Mouse (Mus musculus): Measurements from ENCODE around the gene Hoxb13. TPM values are rescaled to one million over a fixed set of nuclear protein-coding genes. Genes with fewer than 3 reads are reported as not detected.

Hoxb13 gene
- not detected for total RNA-seq (2021)
- long read RNA-seq, experiment 1 = 0 reads
- long read RNA-seq, experiment 2 = 0 reads

DNA sequence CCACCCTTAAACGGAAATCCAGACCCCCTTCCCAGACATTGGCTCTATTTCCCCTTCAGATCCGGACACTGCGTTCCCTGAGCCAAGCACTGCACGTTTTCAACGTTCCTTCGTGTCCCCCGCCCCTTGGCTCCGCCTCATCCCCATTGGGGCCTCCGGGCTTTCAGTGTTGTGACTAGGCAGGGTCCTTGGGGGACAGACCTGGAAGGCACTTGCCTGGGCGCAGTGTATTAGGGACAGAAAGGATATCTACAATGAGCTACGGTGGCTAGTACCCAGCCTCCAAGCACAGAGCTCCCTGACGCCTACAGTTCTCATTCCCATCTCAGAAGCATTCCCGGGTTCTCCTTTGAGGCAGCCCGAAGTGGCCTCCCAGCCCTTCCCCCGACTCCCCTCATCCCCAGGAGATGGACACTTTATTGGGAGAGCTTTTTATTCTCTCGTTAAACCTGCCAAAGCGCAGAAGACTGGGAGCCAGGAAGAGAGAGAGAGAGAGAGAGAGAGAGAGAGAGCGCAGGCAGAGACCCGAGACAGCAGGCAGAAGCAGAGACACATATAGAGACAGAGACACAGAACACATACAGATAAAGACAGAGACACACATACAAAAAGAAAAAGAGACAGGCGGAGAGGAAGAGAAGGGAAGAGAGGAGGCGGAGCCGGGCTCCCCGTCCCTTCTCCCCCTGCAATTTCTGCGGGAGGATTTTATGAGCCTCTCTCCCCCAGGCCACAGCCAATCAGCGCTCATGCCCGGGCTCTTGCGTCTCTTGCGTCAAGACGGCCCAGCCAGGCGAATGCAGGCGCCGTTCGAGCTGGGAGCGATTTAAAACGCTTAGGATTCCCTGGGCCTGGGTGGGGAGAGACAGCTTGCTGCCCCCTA is at the start of gene Hoxb13:
TSS of gene Hoxb13 (plus strand) at position 796 of the 880 bp plus-strand sequence.
- Histone ChIP-seq H3K4me3 (no peak within 1 kb of the TSS), H3K27ac (no peak within 1 kb of the TSS)
- DNase-seq (ENCODE audit: low spot score in 2 of 2) = no peak
- no peak for TF ChIP-seq CTCF (conservative IDR thresholded peaks at IDR 0.05)

DNA sequence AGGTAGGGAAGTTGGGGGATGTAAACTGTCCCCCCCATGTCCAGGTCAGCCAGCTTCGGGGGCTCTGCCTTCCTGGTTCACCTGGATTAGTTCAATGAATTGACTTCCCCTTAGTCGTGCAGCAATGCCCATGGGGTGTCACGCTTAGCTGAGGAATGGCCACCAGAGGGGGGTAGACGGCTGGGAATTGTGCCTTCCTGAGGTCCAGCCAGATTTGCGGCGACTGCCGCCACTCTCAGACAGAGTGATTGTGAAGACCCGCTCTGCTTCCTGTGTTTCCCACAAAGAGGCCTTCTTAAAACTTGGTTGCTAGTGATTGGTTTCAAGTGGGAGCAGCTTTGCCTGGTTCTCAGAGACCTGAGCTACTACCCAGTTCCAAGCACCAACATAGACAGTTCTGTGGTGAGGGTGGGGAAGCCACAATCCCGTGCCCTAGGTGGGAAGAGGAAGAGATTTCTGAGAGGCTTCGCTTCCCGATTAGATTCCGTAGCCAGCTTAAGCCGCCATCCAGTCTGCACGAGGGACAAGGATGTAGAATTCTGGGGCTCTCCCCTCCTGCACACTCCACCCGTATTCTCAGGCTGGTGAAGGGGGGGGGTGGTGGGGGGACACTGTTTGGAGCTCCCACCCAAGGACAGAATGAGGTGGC is 48.4 kb upstream of the Hoxb13 start:
- Histone ChIP-seq H3K4me3 (no peak overlapping the region), H3K27ac (no peak overlapping the region)
- peak; percentile 55 to 73 for DNase-seq (ENCODE audit: low spot score in 2 of 2)
- TF ChIP-seq CTCF (conservative IDR thresholded peaks at IDR 0.05) = peak; percentile 89

- Histone ChIP-seq H3K4me3 (no peak overlapping the region), H3K27ac (no peak overlapping the region)
- TF ChIP-seq CTCF (conservative IDR thresholded peaks at IDR 0.05) = no peak
- DNase-seq (ENCODE audit: low spot score in 2 of 2) = no peak
Observed at GRCm38 (mm10) chr11:96147471-96147870, 46.6 kb upstream of the Hoxb13 start.

- H3K27ac ChIP-seq = no peak overlapping the region
- no peak for DNase-seq (ENCODE audit: low spot score in 2 of 2)
Observed at GRCm38 (mm10) chr11:96164769-96165168, 29.3 kb upstream of the Hoxb13 start.

DNA sequence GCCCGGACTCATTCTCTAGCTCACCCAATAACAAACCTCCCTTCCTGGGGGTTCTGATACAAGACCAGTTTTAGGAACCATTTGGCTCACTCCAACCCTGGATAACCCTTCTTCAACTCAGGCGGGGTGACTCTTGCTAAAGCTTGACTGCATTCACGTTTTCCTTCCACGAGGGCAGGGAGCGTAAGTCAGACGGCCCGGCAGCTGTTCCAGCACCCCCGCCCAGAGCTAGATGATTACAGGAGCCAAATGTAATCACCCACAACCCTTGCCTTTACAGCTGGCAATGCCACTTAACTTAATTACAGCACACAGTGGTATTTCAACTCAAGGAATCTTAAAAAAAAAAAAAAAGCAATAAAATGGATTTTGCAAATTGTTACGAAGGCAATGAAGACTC is 26.0 kb upstream of the Hoxb13 start:
- no peak overlapping the region for H3K4me3 ChIP-seq
- TF ChIP-seq CTCF (conservative IDR thresholded peaks at IDR 0.05) = no peak
- no peak overlapping the region for H3K27ac ChIP-seq
- DNase-seq (ENCODE audit: low spot score in 2 of 2) = no peak

More at GRCm38 (mm10) chr11:96164769-96165168, 29.3 kb upstream of the Hoxb13 start:
- H3K4me3 ChIP-seq = no peak overlapping the region
- no peak for TF ChIP-seq CTCF (conservative IDR thresholded peaks at IDR 0.05)

GRCm38 (mm10) chr11:96169016-96169415 is 25.1 kb upstream of the Hoxb13 start:
- DNase-seq (ENCODE audit: low spot score in 2 of 2) = no peak
- Histone ChIP-seq H3K4me3 (no peak overlapping the region), H3K27ac (no peak overlapping the region)
- TF ChIP-seq CTCF (conservative IDR thresholded peaks at IDR 0.05) = no peak

DNA sequence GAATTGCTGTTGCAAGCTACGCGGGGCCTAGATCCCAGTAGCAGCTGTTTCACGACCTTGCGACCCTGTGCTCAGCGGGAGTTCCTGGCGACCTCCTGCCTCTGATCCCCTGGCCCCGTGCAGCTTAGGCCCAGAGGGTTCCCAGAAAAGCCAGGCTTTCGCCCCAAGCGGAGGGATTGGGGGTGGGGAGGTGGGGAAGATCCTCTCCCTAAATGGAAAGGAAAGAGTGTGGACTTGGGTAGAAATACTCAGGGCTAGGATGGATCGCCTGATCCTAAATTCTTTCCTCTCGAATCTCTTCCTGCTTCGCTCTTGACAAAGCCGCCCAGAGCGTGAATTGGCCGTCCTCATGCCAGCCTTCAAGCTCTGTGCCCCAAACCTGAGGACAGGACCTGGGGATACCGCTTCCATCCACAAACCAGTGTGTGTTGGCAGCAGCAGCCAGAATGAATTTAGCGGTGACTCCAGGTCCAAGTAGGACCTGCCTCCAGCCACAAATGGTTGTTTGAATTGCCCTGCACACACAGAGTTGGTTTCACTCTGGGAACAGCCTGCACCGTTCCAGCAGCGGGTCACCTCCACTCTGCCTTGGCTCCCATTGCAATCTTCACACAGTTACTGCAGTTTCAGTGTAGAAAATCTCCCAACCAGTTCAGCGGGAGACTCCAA is 23.3 kb upstream of the Hoxb13 start:
- no peak overlapping the region for H3K27ac ChIP-seq
- no peak for DNase-seq (ENCODE audit: low spot score in 2 of 2)
- no peak for TF ChIP-seq CTCF (conservative IDR thresholded peaks at IDR 0.05)
- H3K4me3 ChIP-seq = no peak overlapping the region

- Histone ChIP-seq H3K4me3 (no peak overlapping the region), H3K27ac (no peak overlapping the region)
- no peak for TF ChIP-seq CTCF (conservative IDR thresholded peaks at IDR 0.05)
- no peak for DNase-seq (ENCODE audit: low spot score in 2 of 2)
Observed at GRCm38 (mm10) chr11:96171601-96172000, 22.5 kb upstream of the Hoxb13 start.

DNA sequence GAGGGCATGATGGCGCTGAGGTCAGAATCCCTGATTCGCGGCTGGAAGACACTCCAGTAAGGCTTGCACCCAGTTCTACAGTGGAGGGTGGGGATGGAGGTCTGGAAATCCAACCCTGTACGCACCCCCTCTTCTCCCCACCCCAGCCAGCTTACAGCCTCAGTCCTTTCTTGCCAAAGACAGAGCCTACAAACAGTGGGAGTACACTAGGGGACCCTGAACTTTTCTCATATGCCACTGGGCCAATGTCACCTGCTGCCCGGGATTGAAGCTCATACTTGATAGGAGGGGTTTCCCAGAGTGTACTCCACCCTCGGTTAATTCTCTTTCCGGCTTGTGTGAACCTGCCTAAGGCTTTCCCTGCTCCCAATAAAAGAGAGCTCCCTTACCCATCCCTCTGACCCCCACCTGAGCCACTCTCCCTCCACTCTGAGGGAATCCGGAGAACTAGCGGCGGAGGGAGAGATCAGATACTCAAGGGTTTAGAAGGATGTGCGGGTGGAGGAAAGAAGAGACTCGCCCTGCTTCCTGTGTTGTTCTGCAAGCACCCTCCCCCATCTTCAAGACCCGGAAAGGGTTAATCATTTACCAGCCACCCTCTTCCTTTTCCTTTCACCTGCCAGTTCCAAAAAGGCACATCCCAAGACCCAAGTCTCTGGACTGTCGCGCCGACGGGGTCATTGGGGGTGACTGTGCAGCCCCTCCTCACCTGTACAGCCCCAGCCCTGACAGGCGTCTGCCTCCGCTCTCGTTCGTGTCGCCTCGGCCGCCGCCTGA is 21.4 kb upstream of the Hoxb13 start:
- no peak for TF ChIP-seq CTCF (conservative IDR thresholded peaks at IDR 0.05)
- no peak overlapping the region for H3K4me3 ChIP-seq
- no peak for DNase-seq (ENCODE audit: low spot score in 2 of 2)
- H3K27ac ChIP-seq = no peak overlapping the region

DNA sequence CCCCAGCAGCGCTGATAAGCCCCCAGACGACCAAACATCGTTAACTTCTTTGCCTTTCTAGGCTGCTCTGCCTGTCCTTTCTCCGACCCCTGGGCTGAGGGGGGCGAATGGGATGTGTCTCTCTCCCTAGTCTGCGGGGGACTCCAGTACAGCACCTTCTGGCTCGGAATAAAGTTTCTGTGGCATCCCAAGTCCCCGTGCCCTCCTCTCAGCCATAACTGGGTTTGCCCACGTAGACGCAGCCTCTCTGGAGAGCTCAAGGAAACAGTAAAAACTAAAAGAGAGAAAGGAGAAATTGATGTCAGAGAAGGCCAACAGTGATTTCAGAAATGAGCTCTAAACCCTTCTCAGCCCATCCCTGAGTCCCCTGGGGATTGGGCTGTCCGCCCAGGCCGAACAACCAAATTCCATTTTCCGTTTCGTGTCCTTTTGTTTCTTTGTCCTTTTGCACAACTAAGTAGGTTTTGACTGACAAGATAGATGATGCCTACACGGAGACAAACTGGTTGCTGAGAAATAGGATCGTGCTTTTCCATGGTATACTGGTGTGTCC is 20.8 kb upstream of the Hoxb13 start:
- H3K4me3 ChIP-seq = no peak overlapping the region
- no peak for DNase-seq (ENCODE audit: low spot score in 2 of 2)
- no peak overlapping the region for H3K27ac ChIP-seq
- no peak for TF ChIP-seq CTCF (conservative IDR thresholded peaks at IDR 0.05)

DNA sequence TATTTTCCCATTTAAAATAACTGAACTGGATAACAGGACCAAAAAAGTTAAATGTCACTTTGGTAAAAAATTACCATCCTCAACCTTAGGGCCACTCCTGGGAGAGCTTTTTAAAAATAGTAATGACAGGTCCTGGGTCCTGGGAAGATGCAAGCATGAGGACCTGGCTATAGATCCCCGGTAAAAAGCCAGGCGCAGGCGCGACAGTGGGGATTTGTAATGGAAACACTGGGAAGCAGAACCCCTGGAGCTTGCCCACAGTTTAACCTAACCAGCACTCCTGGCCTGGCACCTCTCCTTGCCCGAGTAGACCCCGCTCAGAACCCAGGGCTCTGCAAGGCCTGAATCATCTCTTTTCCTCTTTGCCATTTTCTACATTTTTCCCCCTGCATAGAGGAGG is 19.2 kb upstream of the Hoxb13 start:
- Histone ChIP-seq H3K4me3 (no peak overlapping the region), H3K27ac (no peak overlapping the region)
- no peak for TF ChIP-seq CTCF (conservative IDR thresholded peaks at IDR 0.05)
- DNase-seq (ENCODE audit: low spot score in 2 of 2) = no peak

GRCm38 (mm10) chr11:96175511-96175910 is 18.6 kb upstream of the Hoxb13 start:
- H3K27ac ChIP-seq = no peak overlapping the region
- no peak for DNase-seq (ENCODE audit: low spot score in 2 of 2)
- no peak for TF ChIP-seq CTCF (conservative IDR thresholded peaks at IDR 0.05)

More at GRCm38 (mm10) chr11:96175511-96175910, 18.6 kb upstream of the Hoxb13 start:
- H3K4me3 ChIP-seq = no peak overlapping the region

All from layer of hippocampus, adult 2 months (tissue).